Mouse (Mus musculus) ES-E14 (cell line): ENCODE data around the gene Dnajb7. TPM values are rescaled to one million over a fixed set of nuclear protein-coding genes. Genes with fewer than 3 reads are reported as not detected.

Experiments
- DNase-seq: peaks from one replicate; pipeline ENCODE4 v3.0.0-alpha.2; 2013; ENCODE audit warnings: low read depth, low spot score
- H3K27ac ChIP-seq: 2 replicates; pipeline ENCODE4 v1.5.1; 2012; ENCODE audit warnings: low read depth, mild to moderate bottlenecking, low read length, moderate library complexity, mixed read lengths; ENCODE audit not compliant: poor library complexity, insufficient read depth, severe bottlenecking
- H3K36me3 ChIP-seq: 2 replicates; pipeline ENCODE4 v1.6.1; 2012; ENCODE audit warnings: mild to moderate bottlenecking, low read length, moderate library complexity, mixed read lengths; ENCODE audit not compliant: control insufficient read depth, poor library complexity, insufficient read depth, severe bottlenecking
- H3K4me1 ChIP-seq, 2 experiments: fragments of 150-350 bp in 1 of 2; sonication (generic) in 1 of 2; 2 replicates each; pipeline ENCODE4 v1.6.1; 2012; ENCODE audit warnings: low read length in 2 of 2, mild to moderate bottlenecking in 1 of 2, mixed read lengths in 1 of 2; ENCODE audit not compliant: control insufficient read depth in 2 of 2, insufficient read depth in 2 of 2, poor library complexity in 1 of 2
- H3K4me3 ChIP-seq, 2 experiments: fragments of 150-350 bp in 1 of 2; sonication (generic) in 1 of 2; 2 replicates each; pipeline ENCODE4 v1.5.1; 2012; ENCODE audit warnings: low read length in 2 of 2, low read depth in 1 of 2, mild to moderate bottlenecking in 1 of 2, mixed read lengths in 1 of 2; ENCODE audit not compliant: insufficient read depth in 1 of 2, poor library complexity in 1 of 2, severe bottlenecking in 1 of 2
- H3K9ac ChIP-seq: 2 replicates; pipeline ENCODE4 v1.6.1; 2012; ENCODE audit warnings: low read depth, mild to moderate bottlenecking, low read length, mixed read lengths; ENCODE audit not compliant: poor library complexity, insufficient read depth, severe bottlenecking
- H3K9me3 ChIP-seq: fragments of 150-350 bp; sonication (generic); 2 replicates; pipeline ENCODE4 v1.6.1; 2012; ENCODE audit warnings: low read depth, mild to moderate bottlenecking, low read length; ENCODE audit not compliant: control insufficient read depth, insufficient read depth
- CHD2 ChIP-seq: IDR thresholded peaks from 2 replicates; pipeline ENCODE4 v1.6.1; 2014; ENCODE audit warnings: mild to moderate bottlenecking, low read depth, low read length, inconsistent platforms
- HCFC1 ChIP-seq: IDR thresholded peaks from 2 replicates; pipeline ENCODE4 v1.6.1; 2012; ENCODE audit warnings: low read length, inconsistent platforms, borderline replicate concordance; ENCODE audit not compliant: insufficient read depth
- MAFK ChIP-seq: IDR thresholded peaks from 2 replicates; pipeline ENCODE4 v1.6.1; 2014; ENCODE audit warnings: mild to moderate bottlenecking, low read depth, low read length, inconsistent platforms; ENCODE audit not compliant: insufficient read depth
- ZC3H11A ChIP-seq: IDR thresholded peaks from 2 replicates; pipeline ENCODE4 v1.6.1; 2012; ENCODE audit warnings: low read depth, mild to moderate bottlenecking, inconsistent platforms, low read length, borderline replicate concordance
- ZNF384 ChIP-seq: IDR thresholded peaks from 2 replicates; pipeline ENCODE4 v1.6.1; 2012; ENCODE audit warnings: low read depth, low read length, inconsistent platforms
- in situ Hi-C, 2 experiments: fragments of 600-800 bp; cut with MboI; formaldehyde crosslinking; loops; one replicate each; pipeline ENCODE4 v1.15.1; 2025; ENCODE audit warnings: low sequenced_read_pairs in 2 of 2, inconsistent platforms in 1 of 2; ENCODE audit not compliant: unreplicated experiment in 2 of 2
- total RNA-seq: library from RNA; depleted of rRNA; stranded (reverse); fragments of 300-350 nt; gene quantifications from 2 replicates; pipeline ENCODE4 v1.2.3, GENCODE M21; 2012; rRNA removed

Dnajb7 gene
- total RNA-seq, 1 experiment: not detected

DNA sequence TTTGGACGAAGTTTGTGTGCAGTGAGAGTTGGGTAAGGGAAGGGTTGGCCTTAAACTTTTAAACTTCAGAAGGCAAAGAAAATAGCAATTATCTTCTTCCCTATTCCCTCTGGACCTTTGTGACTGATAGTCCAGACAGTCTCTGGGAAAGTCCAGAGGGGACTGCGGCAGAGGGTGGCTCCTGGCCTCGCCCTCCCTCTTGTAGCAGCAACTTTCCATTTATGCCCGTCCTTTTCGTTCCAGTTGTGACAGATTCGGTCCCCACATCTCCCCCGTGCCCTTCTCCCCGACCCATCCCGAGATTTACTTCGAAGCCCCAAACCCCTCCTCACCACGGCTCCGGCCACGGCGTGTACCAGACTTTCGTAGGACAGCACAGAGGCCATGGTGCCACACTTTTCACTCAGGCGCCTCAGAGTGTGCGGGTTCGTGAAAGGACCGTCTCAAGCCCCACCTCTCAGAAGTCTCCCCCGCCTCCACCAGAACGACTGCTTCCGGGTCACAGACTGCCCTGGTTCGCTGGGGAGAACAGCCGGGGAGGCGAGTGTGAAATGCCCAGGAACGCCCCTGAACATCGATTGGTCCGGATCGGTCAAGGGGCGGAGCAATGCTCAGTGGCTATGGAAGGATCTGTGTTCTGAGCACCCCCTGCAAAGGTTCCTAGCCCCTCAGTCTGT, 47.6 kb downstream of the Dnajb7 start, which contains the start of gene Slc25a17:
Gene Slc25a17 (minus strand): TSS at position 468 of the 677 bp plus-strand sequence.
- in situ Hi-C loops: no loop called here
- Histone ChIP-seq H3K36me3 (peaks cover 8% of the 10 kb centered on the region; the same call in 1 of the 2 replicates), H3K27ac (peak within 1 kb of the TSS; percentile 16; the same call in 1 of the 2 replicates), H3K4me1 (peaks cover 3 to 6% of the 10 kb centered on the region in 2 experiments; a peak in 3 of 4 replicates), H3K9me3 (no peaks in the 10 kb centered on the region), H3K4me3 (peak within 1 kb of the TSS; percentile 86 to 95), H3K9ac (peak within 1 kb of the TSS; percentile 89)
- TF ChIP-seq HCFC1 (0 out of 2 replicates have a peak, but pooled peaks have one; percentile 30), ZNF384 (no peak), CHD2 (peak; percentile 72; the same call in 1 of the 2 replicates)
- DNase-seq: peak; percentile 96

DNA sequence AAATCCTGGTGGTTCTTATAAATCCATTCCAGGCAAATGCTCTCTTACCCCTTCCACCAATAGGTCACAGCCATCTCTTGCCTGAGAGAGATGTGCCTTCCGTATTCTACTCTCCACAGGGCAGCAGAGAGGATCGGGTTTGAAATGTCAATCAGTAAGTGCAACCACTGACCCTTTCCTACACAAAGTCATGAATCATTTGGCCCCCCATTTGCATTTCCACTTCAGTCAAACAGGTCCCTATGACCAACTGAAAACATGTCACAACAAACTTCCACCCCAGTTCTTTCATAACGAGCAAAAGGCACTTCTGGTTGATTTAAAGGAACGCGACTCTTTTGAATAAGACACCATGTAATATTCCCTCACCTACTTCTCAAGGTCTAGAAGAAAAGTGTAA, 48.7 kb downstream of the Dnajb7 start:
- peaks cover 4% of the 10 kb centered on the region; the same call in 1 of the 2 replicates for H3K36me3 ChIP-seq
- no peak for DNase-seq
- peak overlapping the region in 1 of 2 experiments; percentile 95; a peak in 1 of 4 replicates for H3K4me3 ChIP-seq
- TF ChIP-seq HCFC1 (no peak), CHD2 (no peak), ZC3H11A (no peak), MAFK (no peak), ZNF384 (no peak)
- peaks cover 3 to 6% of the 10 kb centered on the region in 2 experiments; a peak in 3 of 4 replicates for H3K4me1 ChIP-seq
- H3K9me3 ChIP-seq: no peaks in the 10 kb centered on the region
- no peak overlapping the region for H3K27ac ChIP-seq
- H3K9ac ChIP-seq: no peak overlapping the region; the same call in 1 of the 2 replicates
- in situ Hi-C loops: no loop called here

DNA sequence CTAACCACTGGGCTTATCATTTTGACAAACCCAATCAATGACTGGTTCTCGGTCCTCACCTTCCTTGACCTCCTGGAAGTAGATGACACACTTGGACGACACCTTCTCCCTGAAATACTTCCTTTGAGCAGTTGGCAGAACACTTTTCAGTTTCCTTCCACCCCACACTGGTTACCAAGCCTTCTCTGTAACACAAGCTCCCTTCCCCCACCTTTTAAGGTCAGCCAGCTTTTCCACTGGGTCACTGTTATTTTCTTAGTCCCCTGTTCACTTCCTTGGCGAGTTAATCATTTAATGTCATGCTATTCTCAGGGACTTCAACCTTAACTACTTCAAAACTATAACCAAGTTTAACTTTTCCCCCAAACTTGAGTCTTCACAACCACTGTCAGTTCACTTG, 49.2 kb downstream of the Dnajb7 start:
- no peak overlapping the region for H3K27ac ChIP-seq

DNA sequence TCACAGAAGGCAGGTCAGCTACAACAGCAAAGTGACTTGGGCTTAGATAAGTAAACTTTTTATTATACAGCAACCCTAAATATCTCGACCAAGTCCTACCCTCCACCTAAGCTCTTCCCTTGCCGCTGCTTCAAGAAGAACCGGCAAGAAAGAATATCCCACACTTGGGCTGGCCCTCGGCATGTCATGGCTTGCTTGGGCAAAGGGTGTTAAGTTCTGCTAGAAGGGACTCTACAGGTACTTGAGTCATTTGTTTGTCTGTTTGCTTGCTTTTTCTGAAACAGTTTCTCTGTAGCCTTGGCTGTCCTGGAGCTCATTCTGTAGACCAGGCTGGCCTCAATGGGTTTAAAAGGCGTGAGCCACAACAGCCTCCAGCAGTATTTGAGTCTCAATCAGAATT, 51.2 kb downstream of the Dnajb7 start:
- TF ChIP-seq HCFC1 (no peak), CHD2 (no peak), ZC3H11A (no peak), MAFK (no peak), ZNF384 (no peak)
- in situ Hi-C loops: no loop called here
- no peak for DNase-seq
- Histone ChIP-seq H3K4me3 (no peak overlapping the region), H3K4me1 (peaks cover 3 to 6% of the 10 kb centered on the region in 2 experiments; a peak in 3 of 4 replicates), H3K36me3 (peaks cover 2% of the 10 kb centered on the region; the same call in 1 of the 2 replicates), H3K9ac (no peak overlapping the region; the same call in 1 of the 2 replicates), H3K27ac (peak overlapping the region; percentile 5; the same call in 1 of the 2 replicates), H3K9me3 (no peaks in the 10 kb centered on the region)

More for the DNA sequence above, 49.2 kb downstream of the Dnajb7 start:
- TF ChIP-seq CHD2: no peak
- TF ChIP-seq MAFK: no peak
- TF ChIP-seq HCFC1: no peak
- no peak for TF ChIP-seq ZNF384
- no peak for TF ChIP-seq ZC3H11A
- Histone ChIP-seq H3K9ac (no peak overlapping the region), H3K9me3 (no peaks in the 10 kb centered on the region), H3K4me3 (no peak overlapping the region), H3K4me1 (peaks cover 3 to 6% of the 10 kb centered on the region in 2 experiments; a peak in 3 of 4 replicates), H3K36me3 (peaks cover 4% of the 10 kb centered on the region; the same call in 1 of the 2 replicates)
- in situ Hi-C loops: no loop called here
- no peak for DNase-seq

Other genes starting within 250 kb of the Dnajb7 start
- gene Mrtfa, start 217.5 kb downstream of the Dnajb7 start, total RNA-seq: 16.5 and 16.7 TPM in 2 replicates
- 0.09 and 0.11 TPM in 2 replicates for gene Mchr1, start 172.8 kb downstream of the Dnajb7 start, total RNA-seq
- gene Slc25a17, start 47.5 kb downstream of the Dnajb7 start, total RNA-seq: 86.3 and 94.5 TPM in 2 replicates
- 217 and 254 TPM in 2 replicates for gene St13, start 8.2 kb downstream of the Dnajb7 start, total RNA-seq
- gene Xpnpep3, start 8.2 kb downstream of the Dnajb7 start, total RNA-seq: 16.4 and 17.6 TPM in 2 replicates
- 179 and 282 TPM in 2 replicates for gene Rbx1, start 58.0 kb upstream of the Dnajb7 start, total RNA-seq
- gene Ep300, start 177.1 kb upstream of the Dnajb7 start, total RNA-seq: 48.5 and 58.4 TPM in 2 replicates